Mouse (Mus musculus) neural tube, embryonic 14.5 days (tissue): ENCODE measurements around the gene A030014E15Rik. TPM values are rescaled to one million over a fixed set of nuclear protein-coding genes. Genes with fewer than 3 reads are reported as not detected.

Experiments
- ATAC-seq: fragments of 200-750 bp; cut with Nextera tagmentation; 2 replicates; pipeline ENCODE4 v1.8.0; 2017; ENCODE audit warnings: low read depth, mild to moderate bottlenecking, moderate TSS enrichment, moderate library complexity
- H3K27ac ChIP-seq: fragments of 300-500 bp; sonication (generic); 2 replicates; pipeline ENCODE4 v1.5.1; 2014; ENCODE audit warnings: low read depth, mild to moderate bottlenecking, control low read depth, low read length, moderate library complexity, mixed read lengths
- H3K27me3 ChIP-seq: fragments of 300-500 bp; sonication (generic); 2 replicates; pipeline ENCODE4 v1.6.1; 2014; ENCODE audit warnings: low read length; ENCODE audit not compliant: control insufficient read depth, insufficient read depth
- H3K36me3 ChIP-seq: fragments of 300-500 bp; sonication (generic); 2 replicates; pipeline ENCODE4 v1.6.1; 2014; ENCODE audit warnings: low read length, mixed read lengths; ENCODE audit not compliant: control insufficient read depth, insufficient read depth
- H3K4me1 ChIP-seq: fragments of 300-500 bp; sonication (generic); 2 replicates; pipeline ENCODE4 v1.6.1; 2014; ENCODE audit warnings: low read length; ENCODE audit not compliant: control insufficient read depth, insufficient read depth
- H3K4me2 ChIP-seq: fragments of 300-500 bp; sonication (generic); 2 replicates; pipeline ENCODE4 v1.6.1; 2014; ENCODE audit warnings: mild to moderate bottlenecking, low read depth, low read length, control low read depth
- H3K4me3 ChIP-seq: fragments of 300-500 bp; sonication (generic); 2 replicates; pipeline ENCODE4 v1.5.1; 2014; ENCODE audit warnings: low read depth, low read length, control low read depth, mixed read lengths
- H3K9ac ChIP-seq: fragments of 300-500 bp; sonication (generic); replicated peaks from 2 replicates; pipeline ENCODE4 v1.6.1; 2014; ENCODE audit warnings: low read depth, mild to moderate bottlenecking, control low read depth, low read length, mixed read lengths
- H3K9me3 ChIP-seq: fragments of 300-500 bp; sonication (generic); 2 replicates; pipeline ENCODE4 v1.6.1; 2016; ENCODE audit warnings: low read length; ENCODE audit not compliant: control insufficient read depth
- WGBS: fragments of 180-500 bp; shearing (Covaris S2); extraction: QIAGEN DNeasy Blood & Tissue Kit; methylation state at CpG from one replicate; pipeline ENCODE4 v1.1.7; 2014; 5-methylcytosine and 5-hydroxymethylcytosine counted together
- polyA plus RNA-seq: library from polyadenylated mRNA; unstranded; fragments of >200 nt; fragmentation: Nextera tagmentation; extraction: Ambion mirVana; gene quantifications from 2 replicates; pipeline ENCODE4 v1.2.1, GENCODE M21; 2014

Gene A030014E15Rik
- polyA plus RNA-seq, 1 experiment from 2014 or later = not detected

- H3K4me2 ChIP-seq = no peak overlapping the region
- no peak overlapping the region for H3K9ac ChIP-seq
- no peak overlapping the region for H3K4me3 ChIP-seq
- H3K27ac ChIP-seq = no peak overlapping the region
- WGBS = 48% methylated on average over 3 of the region's 3 CpGs
- no peaks in the 10 kb centered on the region for H3K27me3 ChIP-seq
- peak; percentile 69; the same call in 1 of the 2 replicates for ATAC-seq
- no peaks in the 10 kb centered on the region for H3K9me3 ChIP-seq
- no peaks in the 10 kb centered on the region for H3K4me1 ChIP-seq
- H3K36me3 ChIP-seq = no peaks in the 10 kb centered on the region
Observed at GRCm38 (mm10) chr1:82966413-82966812, 41.7 kb downstream of the A030014E15Rik start.

GRCm38 (mm10) chr1:82972046-82972445 is 47.3 kb downstream of the A030014E15Rik start:
- 76% methylated on average over 4 of the region's 4 CpGs for WGBS
- Histone ChIP-seq H3K4me2 (no peak overlapping the region), H3K9ac (no peak overlapping the region), H3K27ac (no peak overlapping the region), H3K4me1 (no peaks in the 10 kb centered on the region), H3K4me3 (no peak overlapping the region), H3K9me3 (no peaks in the 10 kb centered on the region), H3K36me3 (no peaks in the 10 kb centered on the region), H3K27me3 (no peaks in the 10 kb centered on the region)
- no peak for ATAC-seq

- 82% methylated on average over 1 of the region's 1 CpGs for WGBS
- no peaks in the 10 kb centered on the region for H3K9me3 ChIP-seq
Observed at GRCm38 (mm10) chr1:82973244-82973643, 48.5 kb downstream of the A030014E15Rik start.

GRCm38 (mm10) chr1:82973901-82974300 is 49.2 kb downstream of the A030014E15Rik start:
- Histone ChIP-seq H3K27me3 (no peaks in the 10 kb centered on the region), H3K4me2 (no peak overlapping the region), H3K27ac (no peak overlapping the region), H3K4me1 (no peaks in the 10 kb centered on the region), H3K9me3 (no peaks in the 10 kb centered on the region), H3K4me3 (no peak overlapping the region), H3K9ac (no peak overlapping the region), H3K36me3 (no peaks in the 10 kb centered on the region)
- no peak for ATAC-seq
- WGBS = 70% methylated on average over 6 of the region's 6 CpGs

More at GRCm38 (mm10) chr1:82973244-82973643, 48.5 kb downstream of the A030014E15Rik start:
- no peaks in the 10 kb centered on the region for H3K27me3 ChIP-seq
- no peak overlapping the region for H3K4me2 ChIP-seq
- no peak overlapping the region for H3K27ac ChIP-seq
- ATAC-seq = no peak
- no peaks in the 10 kb centered on the region for H3K36me3 ChIP-seq
- H3K4me3 ChIP-seq = no peak overlapping the region
- no peaks in the 10 kb centered on the region for H3K4me1 ChIP-seq
- no peak overlapping the region for H3K9ac ChIP-seq

GRCm38 (mm10) chr1:82974342-82974741 is 49.6 kb downstream of the A030014E15Rik start:
- no peaks in the 10 kb centered on the region for H3K36me3 ChIP-seq
- WGBS = 88% methylated on average over 9 of the region's 9 CpGs
- H3K9ac ChIP-seq = no peak overlapping the region
- H3K4me1 ChIP-seq = no peaks in the 10 kb centered on the region
- H3K9me3 ChIP-seq = no peaks in the 10 kb centered on the region
- H3K27ac ChIP-seq = no peak overlapping the region
- ATAC-seq = no peak
- H3K4me2 ChIP-seq = no peak overlapping the region
- no peaks in the 10 kb centered on the region for H3K27me3 ChIP-seq
- no peak overlapping the region for H3K4me3 ChIP-seq

Other genes starting within 250 kb of the A030014E15Rik start
- gene Mff, start 200.0 kb upstream of the A030014E15Rik start, polyA plus RNA-seq = 451 and 460 TPM in 2 replicates
- not detected in 2 replicates for gene Tm4sf20, start 156.5 kb upstream of the A030014E15Rik start, polyA plus RNA-seq
- not detected in 2 replicates for gene Gm47791, start 153.7 kb upstream of the A030014E15Rik start, polyA plus RNA-seq
- 39.5 and 45.9 TPM in 2 replicates for gene Agfg1, start 85.4 kb upstream of the A030014E15Rik start, polyA plus RNA-seq
- gene A030005L19Rik, start 11.6 kb upstream of the A030014E15Rik start, polyA plus RNA-seq = not detected in 2 replicates
- gene Gm6217, start 6.5 kb downstream of the A030014E15Rik start, polyA plus RNA-seq = not detected in 2 replicates
- not detected in 2 replicates for gene A030003K21Rik, start 18.5 kb downstream of the A030014E15Rik start, polyA plus RNA-seq
- gene Gm7544, start 31.1 kb downstream of the A030014E15Rik start, polyA plus RNA-seq = not detected in 2 replicates
- gene Gm47955, start 35.4 kb downstream of the A030014E15Rik start, polyA plus RNA-seq = not detected in 2 replicates
- not detected in 2 replicates for gene Gm47959, start 75.6 kb downstream of the A030014E15Rik start, polyA plus RNA-seq
- gene Slc19a3, start 113.5 kb downstream of the A030014E15Rik start, polyA plus RNA-seq = 0.66 and 0.85 TPM in 2 replicates
- not detected in 2 replicates for gene Krtap28-10, start 117.6 kb downstream of the A030014E15Rik start, polyA plus RNA-seq
- not detected in 2 replicates for gene Gm47969, start 120.0 kb downstream of the A030014E15Rik start, polyA plus RNA-seq
- gene A030005K14Rik, start 134.5 kb downstream of the A030014E15Rik start, polyA plus RNA-seq = not detected in 2 replicates
- not detected in 2 replicates for gene Krtap28-13, start 136.0 kb downstream of the A030014E15Rik start, polyA plus RNA-seq
- not detected in 2 replicates for gene Ccl20, start 191.8 kb downstream of the A030014E15Rik start, polyA plus RNA-seq
- gene Daw1, start 234.8 kb downstream of the A030014E15Rik start, polyA plus RNA-seq = 0.73 and 1.6 TPM in 2 replicates